ENCODE assay signal across 8 mouse cellular contexts in the genomic region with DNA sequence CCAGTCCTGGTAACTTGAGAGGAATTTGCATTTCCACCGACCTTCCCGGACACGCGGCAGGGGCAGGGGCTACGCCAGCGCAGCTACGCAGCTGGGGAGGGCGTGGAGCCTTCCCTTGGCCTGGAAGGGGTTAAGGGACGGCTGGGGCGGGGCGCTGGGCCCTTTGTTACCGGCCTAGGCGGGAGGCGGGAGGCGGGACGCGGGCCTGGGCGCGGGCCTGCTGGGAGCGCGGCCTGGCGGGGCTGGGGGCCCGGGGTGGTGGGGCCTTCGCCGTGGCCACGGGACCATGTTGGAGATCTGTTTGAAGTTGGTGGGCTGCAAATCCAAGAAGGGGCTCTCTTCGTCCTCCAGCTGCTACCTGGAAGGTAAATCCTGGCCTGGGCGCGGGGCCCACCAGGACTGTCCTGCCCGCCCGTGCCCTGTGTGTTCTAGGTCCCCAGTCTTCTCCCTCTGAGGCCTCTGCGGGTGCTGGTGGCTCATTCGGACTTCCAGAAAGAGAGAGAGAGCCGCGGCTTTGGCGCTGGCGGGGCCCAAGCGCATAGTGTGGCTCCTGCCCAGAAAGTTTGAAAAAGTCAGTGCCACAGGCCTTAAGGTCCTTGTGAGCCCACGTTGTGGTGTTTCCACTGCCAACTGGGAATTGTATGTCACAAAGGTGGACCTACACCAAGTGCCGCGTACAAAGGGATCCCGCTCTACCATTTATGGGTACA. TPM values are rescaled to one million over a fixed set of nuclear protein-coding genes. Genes with fewer than 3 reads are reported as not detected.
DNase-seq lines count a peak whose midpoint lies in the region; ATAC-seq and TF ChIP-seq lines count a peak whose summit lies in the region.

No protein-coding gene starts in this region.

- peak overlapping the region; percentile 48 for H3K27ac ChIP-seq in MEL (ENCODE audit: control insufficient read depth, low read depth, low read length)
- H3K27ac ChIP-seq in bone marrow macrophage, adult 2 months (ENCODE audit: insufficient read depth, low read depth, low read length): peak overlapping the region; percentile 75

- TF ChIP-seq EP300 in MEL (IDR thresholded peaks at IDR 0.05; ENCODE audit: low read depth in 1 of 2, low read length in 2 of 2): no peak

- peaks cover 2 to 27% of the 10 kb centered on the region in 2 experiments; a peak in 3 of 4 replicates for H3K4me1 ChIP-seq in MEL (ENCODE audit: control insufficient read depth in 1 of 2, insufficient read depth in 2 of 2, low read length in 2 of 2)
- H3K4me1 ChIP-seq in bone marrow macrophage, adult 2 months (ENCODE audit: control insufficient read depth, insufficient read depth, low read length): peaks cover 37% of the 10 kb centered on the region

- peaks cover 31% of the 10 kb centered on the region for H3K79me2 ChIP-seq in MEL (ENCODE audit: control insufficient read depth, insufficient read depth, low read length, poor library complexity)

- peaks cover 0 to 22% of the 10 kb centered on the region in 2 experiments; a peak in 2 of 4 replicates for H3K36me3 ChIP-seq in MEL (ENCODE audit: control insufficient read depth in 1 of 2, insufficient read depth in 2 of 2, low read length in 2 of 2)

- peak overlapping the region; percentile 99 for H3K9ac ChIP-seq in MEL (ENCODE audit: control insufficient read depth, low read depth, low read length, poor library complexity, severe bottlenecking)

- H3K9me3 ChIP-seq in MEL (replicated peaks; ENCODE audit: insufficient read depth, low read length): no peaks in the 10 kb centered on the region

- no peaks in the 10 kb centered on the region for H3K27me3 ChIP-seq in MEL (ENCODE audit: control insufficient read depth in 1 of 2, insufficient read depth in 2 of 2, low read length in 2 of 2)

- intact Hi-C loops in heart, postnatal 14 days (cut with DNase I): loop anchor here (2.0 kb wide), 1 partner anchor 71 kb away; a partner anchor contains a TSS

- peak; percentile 81 for DNase-seq in MEL (ENCODE audit: low read depth, low spot score)
- peak; percentile 88 to 89 for DNase-seq in heart, postnatal 14 days
- peak; percentile 93 to 95 for DNase-seq in kidney, postnatal 4 days
- DNase-seq in mesoderm, embryonic 11.5 days (ENCODE audit: low read depth, low spot score): peak; percentile 91
- DNase-seq in spleen, adult 12 weeks (ENCODE audit: low spot score): peak; percentile 54

- peak overlapping the region; percentile 70 to 77 for H3K4me3 ChIP-seq in MEL (ENCODE audit: control insufficient read depth in 1 of 2, insufficient read depth in 1 of 2, low read depth in 2 of 2, low read length in 2 of 2)
- H3K4me3 ChIP-seq in bone marrow macrophage, adult 2 months (ENCODE audit: insufficient read depth, low read length): peak overlapping the region; percentile 96

- TF ChIP-seq POLR2A in MEL (IDR thresholded peaks at IDR 0.05; ENCODE audit: control insufficient read depth in 1 of 2, insufficient read depth in 1 of 2, low read depth in 1 of 2, low read length in 2 of 2, poor library complexity in 1 of 2): peak; percentile 53; a peak in 1 of 4 replicates
- TF ChIP-seq POLR2A in bone marrow macrophage, adult 2 months (IDR thresholded peaks at IDR 0.05; ENCODE audit: borderline replicate concordance, low read depth, low read length): no peak

- TF ChIP-seq CTCF in MEL (IDR thresholded peaks at IDR 0.05 in 2 of 3, conservative IDR thresholded peaks at IDR 0.05 in 1 of 3; ENCODE audit: control insufficient read depth in 1 of 3, insufficient read depth in 1 of 3, low read depth in 2 of 3, low read length in 3 of 3, poor library complexity in 1 of 3, severe bottlenecking in 1 of 3): no peak
- TF ChIP-seq CTCF in bone marrow macrophage, adult 2 months (IDR thresholded peaks at IDR 0.05; ENCODE audit: low read depth, low read length): no peak

- peak; percentile 86 for ATAC-seq in erythroid progenitor cell, adult 5-6 weeks (replicated peaks; ENCODE audit: low FRiP score, poor library complexity, severe bottlenecking)
- ATAC-seq in frontal cortex, adult (ENCODE audit: low TSS enrichment): no peak

- no peak for TF ChIP-seq RAD21 in MEL (IDR thresholded peaks at IDR 0.05; ENCODE audit: low read depth, low read length)

TF ChIP-seq in MEL, 35 proteins besides CTCF, POLR2A, EP300 and RAD21:
- TF ChIP-seq ZKSCAN1 (IDR thresholded peaks at IDR 0.05; ENCODE audit: low read depth, low read length): peak; percentile 73; the same call in 1 of the 2 replicates
- TF ChIP-seq NRF1 (IDR thresholded peaks at IDR 0.05; ENCODE audit: insufficient read depth, low read depth, low read length, poor library complexity, severe bottlenecking): no peak
- TF ChIP-seq JUND (IDR thresholded peaks at IDR 0.05; ENCODE audit: low read depth, low read length): no peak
- TF ChIP-seq KAT2A (conservative IDR thresholded peaks at IDR 0.05; ENCODE audit: low read depth, low read length): no peak
- 0 out of 2 replicates have a peak, but pooled peaks have one; percentile 37 for TF ChIP-seq CHD1 (IDR thresholded peaks at IDR 0.05; ENCODE audit: low read depth, low read length)
- TF ChIP-seq NELFE (IDR thresholded peaks at IDR 0.05; ENCODE audit: low read depth, low read length): no peak; the same call in 1 of the 2 replicates
- TF ChIP-seq HCFC1 (IDR thresholded peaks at IDR 0.05; ENCODE audit: low read depth, low read length): peak; percentile 68
- TF ChIP-seq SIN3A (IDR thresholded peaks at IDR 0.05; ENCODE audit: low read length): peak; percentile 80
- peak; percentile 92 for TF ChIP-seq MAZ (IDR thresholded peaks at IDR 0.05; ENCODE audit: low read depth, low read length)
- TF ChIP-seq UBTF (IDR thresholded peaks at IDR 0.05; ENCODE audit: borderline replicate concordance, insufficient read depth, low read depth, low read length): no peak
- TF ChIP-seq MXI1 (IDR thresholded peaks at IDR 0.05; ENCODE audit: low read depth, low read length): peak; percentile 63

RNA-seq across cellular contexts. Expression of a gene that starts 50.5 kb away (rescaled TPM):
- total RNA-seq in MEL (2012; rRNA removed): not detected in 2 replicates
- polyA plus RNA-seq in MEL (2012; ENCODE audit: insufficient read depth in 1 of 2, insufficient read length in 2 of 2, low read depth in 1 of 2, low replicate concordance in 2 of 2, missing spikeins in 1 of 2): under 1 TPM in 1 of 2 experiments, not detected in 1; 0.13 TPM
- polyA plus RNA-seq in bone marrow macrophage, adult 2 months (2012; ENCODE audit: insufficient read depth, insufficient read length, missing spikeins): not detected in 2 replicates
- total RNA-seq in erythroid progenitor cell, adult 5-6 weeks (2015; ENCODE audit: low replicate concordance): not detected in 2 replicates
- not detected in 2 replicates for total RNA-seq in erythroid progenitor cell, adult 5-6 weeks (2017; ENCODE audit: low replicate concordance)
- total RNA-seq in heart, postnatal 14 days (2021): not detected
